Mouse (Mus musculus) CH12.LX (cell line): Measurements from ENCODE around the gene 9430015G10Rik. TPM values are rescaled to one million over a fixed set of nuclear protein-coding genes. Genes with fewer than 3 reads are reported as not detected.

ENCODE experiments used
- DNase-seq: peaks from one replicate; pipeline ENCODE4 v3.0.0-alpha.2; 2013; ENCODE audit errors: extremely low read depth
- H3K27ac ChIP-seq: 2 replicates; pipeline ENCODE4 v1.5.1; 2012; ENCODE audit warnings: low read depth, mild to moderate bottlenecking, control low read depth, moderate library complexity; ENCODE audit not compliant: insufficient read depth
- H3K27me3 ChIP-seq: replicated peaks from 2 replicates; pipeline ENCODE3; 2012; ENCODE audit warnings: inconsistent platforms
- H3K36me3 ChIP-seq, 2 experiments: replicated peaks in 1 of 2; 2 replicates each; pipeline versions ENCODE3 to v1.6.1; 2012; ENCODE audit warnings: inconsistent platforms in 1 of 2, low read length in 1 of 2, mild to moderate bottlenecking in 1 of 2, mixed read lengths in 1 of 2, moderate library complexity in 1 of 2; ENCODE audit not compliant: control insufficient read depth in 1 of 2, insufficient read depth in 1 of 2
- H3K4me1 ChIP-seq, 2 experiments: 2 replicates each; pipeline ENCODE4 v1.6.1; 2012; ENCODE audit warnings: inconsistent platforms in 1 of 2, moderate library complexity in 1 of 2; ENCODE audit not compliant: insufficient read depth in 2 of 2, control insufficient read depth in 1 of 2
- H3K4me2 ChIP-seq: 2 replicates; pipeline ENCODE4 v1.6.1; 2012; ENCODE audit warnings: low read depth, mild to moderate bottlenecking, control low read depth; ENCODE audit not compliant: poor library complexity, insufficient read depth, severe bottlenecking
- H3K4me3 ChIP-seq, 3 experiments: fragments of 150-350 bp in 1 of 3; sonication (generic) in 1 of 3; replicated peaks in 1 of 3; 2 replicates each; pipeline versions ENCODE3 to v1.5.1; 2011 to 2012; ENCODE audit warnings: low read depth in 2 of 3, low read length in 2 of 3, mild to moderate bottlenecking in 2 of 3, moderate library complexity in 2 of 3, control low read depth in 1 of 3, improper control_type of control experiment in 1 of 3, inconsistent platforms in 1 of 3, mixed read lengths in 1 of 3; ENCODE audit not compliant: poor library complexity in 1 of 3
- H3K79me2 ChIP-seq: replicated peaks from 2 replicates; pipeline ENCODE4 v1.6.1; 2012; ENCODE audit warnings: mild to moderate bottlenecking, moderate library complexity; ENCODE audit not compliant: control insufficient read depth, poor library complexity, insufficient read depth, severe bottlenecking; ENCODE audit errors: extremely low read depth
- H3K9ac ChIP-seq: 2 replicates; pipeline ENCODE4 v1.6.1; 2012; ENCODE audit warnings: low read depth, mild to moderate bottlenecking, control low read depth, moderate library complexity; ENCODE audit not compliant: insufficient read depth
- H3K9me3 ChIP-seq: replicated peaks from 2 replicates; pipeline ENCODE3; 2012; ENCODE audit warnings: low read length, inconsistent platforms, mixed read lengths
- BHLHE40 ChIP-seq: IDR thresholded peaks from 2 replicates; pipeline ENCODE4 v1.6.1; 2011; ENCODE audit warnings: mild to moderate bottlenecking, low read depth, low read length, improper control_type of control experiment
- CHD1 ChIP-seq: IDR thresholded peaks from 2 replicates; pipeline ENCODE4 v1.6.1; 2012; ENCODE audit warnings: low read depth, low read length, improper control_type of control experiment, inconsistent platforms
- CTCF ChIP-seq, 2 experiments: IDR thresholded peaks in 1 of 2; conservative IDR thresholded peaks in 1 of 2; 2 replicates each; pipeline ENCODE4 v1.5.1; 2011 to 2012; ENCODE audit warnings: low read depth in 2 of 2, low read length in 2 of 2, improper control_type of control experiment in 1 of 2, inconsistent platforms in 1 of 2, mild to moderate bottlenecking in 1 of 2, moderate library complexity in 1 of 2
- E2F4 ChIP-seq: IDR thresholded peaks from 2 replicates; pipeline ENCODE4 v1.6.1; 2011; ENCODE audit warnings: low read depth, low read length, improper control_type of control experiment; ENCODE audit not compliant: insufficient replicate concordance
- ETS1 ChIP-seq: conservative IDR thresholded peaks from 2 replicates; pipeline ENCODE4 v1.6.1; 2012; ENCODE audit warnings: low read depth, mild to moderate bottlenecking, inconsistent platforms, low read length, improper control_type of control experiment, moderate library complexity
- GABPA ChIP-seq: IDR thresholded peaks from 2 replicates; pipeline ENCODE4 v1.6.1; 2012; ENCODE audit warnings: low read depth, low read length, improper control_type of control experiment, inconsistent platforms; ENCODE audit not compliant: insufficient replicate concordance
- IRF4 ChIP-seq: IDR thresholded peaks from 2 replicates; pipeline ENCODE4 v1.6.1; 2014; ENCODE audit warnings: low read depth, mild to moderate bottlenecking, inconsistent platforms, low read length, improper control_type of control experiment
- JUND ChIP-seq: conservative IDR thresholded peaks from 2 replicates; pipeline ENCODE4 v1.6.1; 2011; ENCODE audit warnings: low read depth, low read length, improper control_type of control experiment
- MAX ChIP-seq: IDR thresholded peaks from 2 replicates; pipeline ENCODE4 v1.6.1; 2011; ENCODE audit warnings: low read length, improper control_type of control experiment
- MAZ ChIP-seq: IDR thresholded peaks from 2 replicates; pipeline ENCODE4 v1.6.1; 2012; ENCODE audit warnings: low read depth, mild to moderate bottlenecking, inconsistent platforms, low read length, improper control_type of control experiment, moderate library complexity
- MEF2A ChIP-seq: IDR thresholded peaks from 2 replicates; pipeline ENCODE4 v1.6.1; 2014; ENCODE audit warnings: low read depth, mild to moderate bottlenecking, inconsistent platforms, low read length, improper control_type of control experiment, borderline replicate concordance
- MXI1 ChIP-seq: IDR thresholded peaks from 2 replicates; pipeline ENCODE4 v1.6.1; 2011; ENCODE audit warnings: mild to moderate bottlenecking, low read depth, low read length, improper control_type of control experiment
- PAX5 ChIP-seq: IDR thresholded peaks from 2 replicates; pipeline ENCODE4 v1.6.1; 2012; ENCODE audit warnings: low read length, inconsistent platforms, mixed read lengths
- POLR2A ChIP-seq: IDR thresholded peaks from 2 replicates; pipeline ENCODE4 v1.6.1; 2011; ENCODE audit warnings: low read depth, mild to moderate bottlenecking, improper control_type of control experiment, low read length
- RCOR1 ChIP-seq: conservative IDR thresholded peaks from 2 replicates; pipeline ENCODE4 v1.6.1; 2012; ENCODE audit warnings: low read depth, mild to moderate bottlenecking, inconsistent platforms, low read length, improper control_type of control experiment
- UBTF ChIP-seq: IDR thresholded peaks from 2 replicates; pipeline ENCODE4 v1.6.1; 2012; ENCODE audit warnings: low read depth, mild to moderate bottlenecking, inconsistent platforms, low read length, improper control_type of control experiment, moderate library complexity
- USF1 ChIP-seq: IDR thresholded peaks from 2 replicates; pipeline ENCODE4 v1.6.1; 2014; ENCODE audit warnings: low read depth, mild to moderate bottlenecking, inconsistent platforms, low read length, improper control_type of control experiment
- ZC3H11A ChIP-seq: IDR thresholded peaks from 2 replicates; pipeline ENCODE4 v1.6.1; 2012; ENCODE audit warnings: low read depth, mild to moderate bottlenecking, inconsistent platforms, low read length, improper control_type of control experiment
- ZKSCAN1 ChIP-seq: IDR thresholded peaks from 2 replicates; pipeline ENCODE4 v1.6.1; 2012; ENCODE audit warnings: low read depth, inconsistent platforms, low read length, improper control_type of control experiment, borderline replicate concordance
- ZMIZ1 ChIP-seq: IDR thresholded peaks from 2 replicates; pipeline ENCODE4 v1.6.1; 2012; ENCODE audit warnings: low read depth, mild to moderate bottlenecking, inconsistent platforms, low read length, improper control_type of control experiment
- dilution Hi-C: fragments of 300-500 bp; cut with MboI; formaldehyde crosslinking; loops from 2 replicates; pipeline ENCODE4 v1.14.3; 2020; ENCODE audit warnings: low sequenced_read_pairs; ENCODE audit not compliant: extremely low pct_unique_long_range_greater_than_20kb, extremely low pct_ligation_motif_present
- in situ Hi-C: fragments of 300-500 bp; cut with MboI; formaldehyde crosslinking; loops from 3 replicates; pipeline ENCODE4 v1.14.3; 2019; ENCODE audit warnings: low sequenced_read_pairs, low pct_ligation_motif_present, low pct_unique_long_range_greater_than_20kb, mixed read lengths
- polyA plus RNA-seq: library from polyadenylated mRNA; unstranded; fragments of >175 nt; gene quantifications from 2 replicates; pipeline ENCODE4 v1.2.1, GENCODE M21; 2012; ENCODE audit warnings: low read depth; ENCODE audit not compliant: insufficient read length
- total RNA-seq, 2 experiments: library from RNA; depleted of rRNA; stranded (reverse); fragments of 300-350 nt in 1 of 2; fragments of >200 nt in 1 of 2; gene quantifications; 2 replicates each; pipeline ENCODE4 v1.2.3; 2012 to 2014

9430015G10Rik gene
- total and polyA plus RNA-seq, 3 experiments, result 29.8 to 37.7 (median 29.8) TPM

- in situ Hi-C loops, result loop anchor here (5.0 to 10.0 kb wide), 2 partner anchors 60 to 128 kb away; partner anchors contain the start of gene C1qtnf12
- no peak overlapping the region for H3K4me2 ChIP-seq
- no peak for DNase-seq
- H3K9me3 ChIP-seq, result no peaks in the 10 kb centered on the region
- no peak overlapping the region for H3K27ac ChIP-seq
- H3K27me3 ChIP-seq, result no peaks in the 10 kb centered on the region
- no peaks in the 10 kb centered on the region for H3K36me3 ChIP-seq
- no peaks in the 10 kb centered on the region for H3K79me2 ChIP-seq
- TF ChIP-seq GABPA, result no peak
- TF ChIP-seq USF1, result no peak
- no peak for TF ChIP-seq PAX5
- TF ChIP-seq ETS1, result no peak
- no peak for TF ChIP-seq CTCF (conservative IDR thresholded peaks at IDR 0.05 in 1 of 2, IDR thresholded peaks at IDR 0.05 in 1 of 2; ENCODE audit: low read depth in 2 of 2, low read length in 2 of 2)
- no peak for TF ChIP-seq JUND
- TF ChIP-seq ZKSCAN1, result no peak
- TF ChIP-seq ZMIZ1, result no peak
- no peak for TF ChIP-seq RCOR1
- TF ChIP-seq CHD1, result no peak
- no peak overlapping the region for H3K9ac ChIP-seq
- dilution Hi-C loops, result no loop called here
- peaks cover 9 to 49% of the 10 kb centered on the region in 2 experiments for H3K4me1 ChIP-seq
- H3K4me3 ChIP-seq, result no peak overlapping the region
Observed at GRCm38 (mm10) chr4:156092765-156093164, 17.0 kb upstream of the 9430015G10Rik start.

DNA sequence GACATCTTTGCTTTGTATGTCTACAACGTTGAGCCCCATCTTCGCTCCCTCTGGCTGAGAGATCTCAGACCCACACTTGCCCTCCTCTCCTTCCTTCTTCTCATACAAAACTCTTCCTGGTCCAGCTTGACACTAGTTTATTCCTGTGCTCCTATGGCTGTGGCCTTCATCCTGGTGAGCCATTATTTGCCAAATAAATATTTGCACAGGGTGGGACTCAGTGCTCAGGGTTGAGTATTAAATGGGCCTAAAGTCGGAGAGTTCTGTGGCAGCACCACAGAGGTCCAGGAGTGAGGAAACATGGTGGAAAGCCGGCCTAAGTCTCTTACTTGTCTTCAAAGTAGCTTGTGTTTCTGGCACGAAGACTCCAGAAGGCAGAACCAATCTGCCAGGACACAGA, 16.0 kb upstream of the 9430015G10Rik start:
- Histone ChIP-seq H3K27ac (no peak overlapping the region), H3K27me3 (no peaks in the 10 kb centered on the region), H3K4me3 (no peak overlapping the region), H3K9ac (no peak overlapping the region), H3K4me2 (no peak overlapping the region), H3K9me3 (no peaks in the 10 kb centered on the region), H3K36me3 (no peaks in the 10 kb centered on the region), H3K79me2 (no peaks in the 10 kb centered on the region), H3K4me1 (peaks cover 16 to 54% of the 10 kb centered on the region in 2 experiments)
- in situ Hi-C loops, result loop anchor here (5.0 to 10.0 kb wide), 2 partner anchors 61 to 129 kb away; partner anchors contain the start of gene C1qtnf12
- dilution Hi-C loops, result no loop called here
- no peak for TF ChIP-seq MAX
- no peak for TF ChIP-seq IRF4
- no peak for TF ChIP-seq MAZ
- no peak for TF ChIP-seq POLR2A
- TF ChIP-seq MXI1, result no peak
- no peak for TF ChIP-seq GABPA
- no peak for TF ChIP-seq MEF2A
- no peak for TF ChIP-seq E2F4
- TF ChIP-seq ZC3H11A, result no peak
- no peak for TF ChIP-seq BHLHE40
- no peak for TF ChIP-seq UBTF
- no peak for DNase-seq
